In genomic region chr7:19523757-19524419, GRCm38 (mm10) we compare ENCODE assay signal across 8 mouse cellular contexts. TPM values are rescaled to one million over a fixed set of nuclear protein-coding genes. Genes with fewer than 3 reads are reported as not detected.
A peak's percentile ranks its signal among the peaks of the same experiment; 100 is the strongest.
DNase-seq lines count a peak whose midpoint lies in the region; ATAC-seq and TF ChIP-seq lines count a peak whose summit lies in the region.

No protein-coding gene starts in this region.

- H3K36me3 ChIP-seq in intestine, embryonic 14.5 days (ENCODE audit: control insufficient read depth, insufficient read depth, low read length) = peaks cover 2% of the 10 kb centered on the region
- H3K36me3 ChIP-seq in limb, embryonic 10.5 days = peaks cover 8% of the 10 kb centered on the region
- H3K36me3 ChIP-seq in small intestine, adult 2 months (ENCODE audit: control insufficient read depth, insufficient read depth, low read length) = no peaks in the 10 kb centered on the region

- peak overlapping the region; percentile 22; the same call in 1 of the 2 replicates for H3K9ac ChIP-seq in intestine, embryonic 14.5 days (ENCODE audit: low read length)

- peak; percentile 41 to 42 for DNase-seq in cerebellum, adult 18-20 months
- no peak for DNase-seq in cerebellum, adult 9-11 months
- DNase-seq in gastrocnemius, adult 2 months = peak; percentile 75
- DNase-seq in intestine, embryonic 14.5 days (ENCODE audit: low spot score) = peak; percentile 84
- peak; percentile 83 for DNase-seq in limb, embryonic 10.5 days (ENCODE audit: low spot score)

- TF ChIP-seq POLR2A in small intestine, adult 2 months (IDR thresholded peaks at IDR 0.05; ENCODE audit: low read depth, low read length) = no peak

- intact Hi-C loops in gastrocnemius, adult 2 months (cut with DNase I) = no loop called here

- TF ChIP-seq CTCF in gastrocnemius, adult 2 months (IDR thresholded peaks at IDR 0.05) = peak; percentile 69
- 0 out of 2 replicates have a peak, but pooled peaks have one; percentile 16 for TF ChIP-seq CTCF in small intestine, adult 2 months (IDR thresholded peaks at IDR 0.05; ENCODE audit: extremely low read depth, insufficient read length, insufficient replicate concordance, low read depth, low read length)

- H3K9me3 ChIP-seq in intestine, embryonic 14.5 days (ENCODE audit: control insufficient read depth, low read length) = no peaks in the 10 kb centered on the region
- H3K9me3 ChIP-seq in limb, embryonic 10.5 days (replicated peaks) = no peaks in the 10 kb centered on the region

- WGBS in intestine, embryonic 14.5 days = under 1% methylated on average over 64 of the region's 64 CpGs
- 3% methylated on average over 64 of the region's 64 CpGs for WGBS in limb, embryonic 10.5 days
- WGBS in small intestine, adult 2 months = 2% methylated on average over 64 of the region's 64 CpGs

- H3K27ac ChIP-seq in brown adipose tissue, adult 24 weeks (replicated peaks; ENCODE audit: low read depth, low read length) = no peak overlapping the region
- H3K27ac ChIP-seq in gastrocnemius, adult 2 months = no peak overlapping the region
- no peak overlapping the region for H3K27ac ChIP-seq in intestine, embryonic 14.5 days (ENCODE audit: low read depth)
- H3K27ac ChIP-seq in limb, embryonic 10.5 days = peak overlapping the region; percentile 67
- no peak overlapping the region for H3K27ac ChIP-seq in small intestine, adult 2 months (ENCODE audit: insufficient read depth, low read depth, low read length)

- H3K4me2 ChIP-seq in intestine, embryonic 14.5 days (ENCODE audit: low read length) = peak overlapping the region; percentile 75

- peak overlapping the region; percentile 37 for H3K4me3 ChIP-seq in brown adipose tissue, adult 24 weeks (ENCODE audit: insufficient read depth, low read depth, low read length)
- H3K4me3 ChIP-seq in gastrocnemius, adult 2 months = peak overlapping the region; percentile 69
- peak overlapping the region; percentile 35 for H3K4me3 ChIP-seq in intestine, embryonic 14.5 days (ENCODE audit: low read depth, low read length)
- peak overlapping the region; percentile 59 for H3K4me3 ChIP-seq in limb, embryonic 10.5 days
- peak overlapping the region; percentile 47 for H3K4me3 ChIP-seq in small intestine, adult 2 months (ENCODE audit: low read depth, low read length)

- peaks cover 67% of the 10 kb centered on the region for H3K27me3 ChIP-seq in intestine, embryonic 14.5 days (replicated peaks; ENCODE audit: control insufficient read depth, insufficient read depth, low read length)
- H3K27me3 ChIP-seq in limb, embryonic 10.5 days (ENCODE audit: low read depth, poor library complexity, severe bottlenecking) = peaks cover 76% of the 10 kb centered on the region
- H3K27me3 ChIP-seq in small intestine, adult 2 months (ENCODE audit: control insufficient read depth, insufficient read depth, low read length) = peaks cover 31% of the 10 kb centered on the region

- peaks cover 4% of the 10 kb centered on the region; the same call in 1 of the 2 replicates for H3K4me1 ChIP-seq in brown adipose tissue, adult 24 weeks (ENCODE audit: control insufficient read depth, insufficient read depth, insufficient read length, low read length)
- peaks cover 22% of the 10 kb centered on the region for H3K4me1 ChIP-seq in intestine, embryonic 14.5 days (replicated peaks; ENCODE audit: control insufficient read depth, insufficient read depth, low read length)
- peaks cover 32% of the 10 kb centered on the region for H3K4me1 ChIP-seq in limb, embryonic 10.5 days
- H3K4me1 ChIP-seq in small intestine, adult 2 months (ENCODE audit: control insufficient read depth, insufficient read depth, insufficient read length, low read length) = peaks cover 18% of the 10 kb centered on the region

- ATAC-seq in intestine, embryonic 14.5 days (replicated peaks; ENCODE audit: low FRiP score, low TSS enrichment, low read depth) = peak; percentile 51
- peak; percentile 21; the same call in 1 of the 2 replicates for ATAC-seq in megakaryocyte-erythroid progenitor cell, adult 5-6 weeks (replicated peaks; ENCODE audit: low FRiP score, low TSS enrichment, poor library complexity, severe bottlenecking)

RNA-seq across cellular contexts. Expression of gene Nkpd1, which starts 6.2 kb away (rescaled TPM):
- not detected in 2 replicates for polyA plus RNA-seq in brown adipose tissue, adult 24 weeks (2012; ENCODE audit: insufficient read depth, insufficient read length, missing spikeins)
- total RNA-seq in gastrocnemius, adult 2 months (2021) = not detected
- 0.09 and 0.27 TPM in 2 replicates for polyA plus RNA-seq in intestine, embryonic 14.5 days (2014; fragmentation: Nextera tagmentation; extraction: Ambion mirVana)
- 0.10 and 0.11 TPM in 2 replicates for polyA plus RNA-seq in limb, embryonic 10.5 days (2016; fragmentation: Nextera tagmentation; extraction: Ambion mirVana)
- total RNA-seq in megakaryocyte-erythroid progenitor cell, adult 5-6 weeks (2014; fragmentation: Nextera tagmentation) = 0.20 TPM in 1 of 2 replicates, not detected in the other
- total RNA-seq in megakaryocyte-erythroid progenitor cell, adult 5-6 weeks (2017) = not detected in 2 replicates
- 0.23 and 0.43 TPM in 2 replicates for polyA plus RNA-seq in small intestine, adult 2 months (2012; rRNA removed)

RNA-seq across cellular contexts. Expression of gene Trappc6a, which starts 15.7 kb away (rescaled TPM):
- 39.3 and 49.9 TPM in 2 replicates for polyA plus RNA-seq in brown adipose tissue, adult 24 weeks (2012; ENCODE audit: insufficient read depth, insufficient read length, missing spikeins)
- 1 to 10 TPM; 6.2 to 9.9 TPM for total RNA-seq in gastrocnemius, adult 2 months (2021)
- 113 TPM in 2 replicates for polyA plus RNA-seq in intestine, embryonic 14.5 days (2014; fragmentation: Nextera tagmentation; extraction: Ambion mirVana)
- 74.0 and 90.5 TPM in 2 replicates for polyA plus RNA-seq in limb, embryonic 10.5 days (2016; fragmentation: Nextera tagmentation; extraction: Ambion mirVana)
- total RNA-seq in megakaryocyte-erythroid progenitor cell, adult 5-6 weeks (2014; fragmentation: Nextera tagmentation) = 89.3 and 96.3 TPM in 2 replicates
- 22.6 and 23.6 TPM in 2 replicates for total RNA-seq in megakaryocyte-erythroid progenitor cell, adult 5-6 weeks (2017)
- 56.3 and 120 TPM in 2 replicates for polyA plus RNA-seq in small intestine, adult 2 months (2012; rRNA removed)

RNA-seq across cellular contexts. Expression of gene Bloc1s3, which starts 15.7 kb away (rescaled TPM):
- polyA plus RNA-seq in brown adipose tissue, adult 24 weeks (2012; ENCODE audit: insufficient read depth, insufficient read length, missing spikeins) = 3.4 and 4.0 TPM in 2 replicates
- total RNA-seq in gastrocnemius, adult 2 months (2021) = 1 to 10 TPM; 1.7 to 2.1 TPM
- polyA plus RNA-seq in intestine, embryonic 14.5 days (2014; fragmentation: Nextera tagmentation; extraction: Ambion mirVana) = 0.93 and 1.2 TPM in 2 replicates
- polyA plus RNA-seq in limb, embryonic 10.5 days (2016; fragmentation: Nextera tagmentation; extraction: Ambion mirVana) = 2.3 and 2.4 TPM in 2 replicates
- 3.4 and 3.6 TPM in 2 replicates for total RNA-seq in megakaryocyte-erythroid progenitor cell, adult 5-6 weeks (2014; fragmentation: Nextera tagmentation)
- total RNA-seq in megakaryocyte-erythroid progenitor cell, adult 5-6 weeks (2017) = 3.6 and 4.7 TPM in 2 replicates
- 11.9 and 24.9 TPM in 2 replicates for polyA plus RNA-seq in small intestine, adult 2 months (2012; rRNA removed)

RNA-seq across cellular contexts. Expression of gene Ppp1r37, which starts 39.0 kb away (rescaled TPM):
- 35.9 and 48.9 TPM in 2 replicates for polyA plus RNA-seq in brown adipose tissue, adult 24 weeks (2012; ENCODE audit: insufficient read depth, insufficient read length, missing spikeins)
- total RNA-seq in gastrocnemius, adult 2 months (2021) = 10 to 100 TPM; 48.4 to 49.1 TPM
- 4.4 and 6.0 TPM in 2 replicates for polyA plus RNA-seq in intestine, embryonic 14.5 days (2014; fragmentation: Nextera tagmentation; extraction: Ambion mirVana)
- 25.9 and 27.2 TPM in 2 replicates for polyA plus RNA-seq in limb, embryonic 10.5 days (2016; fragmentation: Nextera tagmentation; extraction: Ambion mirVana)
- 27.7 and 37.2 TPM in 2 replicates for total RNA-seq in megakaryocyte-erythroid progenitor cell, adult 5-6 weeks (2014; fragmentation: Nextera tagmentation)
- 14.6 and 14.7 TPM in 2 replicates for total RNA-seq in megakaryocyte-erythroid progenitor cell, adult 5-6 weeks (2017)
- polyA plus RNA-seq in small intestine, adult 2 months (2012; rRNA removed) = 57.9 and 115 TPM in 2 replicates

RNA-seq across cellular contexts. Expression of gene Zfp296, which starts 53.2 kb away (rescaled TPM):
- 0.67 and 0.75 TPM in 2 replicates for polyA plus RNA-seq in brown adipose tissue, adult 24 weeks (2012; ENCODE audit: insufficient read depth, insufficient read length, missing spikeins)
- total RNA-seq in gastrocnemius, adult 2 months (2021) = under 1 TPM; 0.45 to 0.51 TPM
- 1.1 and 1.4 TPM in 2 replicates for polyA plus RNA-seq in intestine, embryonic 14.5 days (2014; fragmentation: Nextera tagmentation; extraction: Ambion mirVana)
- 0.71 and 0.93 TPM in 2 replicates for polyA plus RNA-seq in limb, embryonic 10.5 days (2016; fragmentation: Nextera tagmentation; extraction: Ambion mirVana)
- total RNA-seq in megakaryocyte-erythroid progenitor cell, adult 5-6 weeks (2014; fragmentation: Nextera tagmentation) = 0.47 and 4.2 TPM in 2 replicates
- total RNA-seq in megakaryocyte-erythroid progenitor cell, adult 5-6 weeks (2017) = 3.2 and 3.9 TPM in 2 replicates
- 3.0 and 3.7 TPM in 2 replicates for polyA plus RNA-seq in small intestine, adult 2 months (2012; rRNA removed)
